Mouse (Mus musculus) lung, postnatal 0 days (tissue): ENCODE measurements at regions not wholly inside any gene's neighbourhood (a gene's known extent, or its start where the extent isn't known, plus 50 kb on each side); places are given as distances from the start of the nearest gene placed in this dataset.
A peak's percentile ranks its signal among the peaks of the same experiment; 100 is the strongest.

Experiments
- ATAC-seq: fragments of 200-750 bp; cut with Nextera tagmentation; 2 replicates; pipeline ENCODE4 v1.8.0; 2017; ENCODE audit warnings: moderate library complexity
- DNase-seq: peaks from one replicate; pipeline ENCODE4 v3.0.0-alpha.2; 2016; ENCODE audit warnings: low spot score
- H3K27ac ChIP-seq: fragments of 300-500 bp; sonication (generic); 2 replicates; pipeline ENCODE4 v1.5.1; 2014; ENCODE audit warnings: antibody characterized with exemption, mild to moderate bottlenecking, low read length, mixed read lengths
- H3K27me3 ChIP-seq: fragments of 300-500 bp; sonication (generic); replicated peaks from 2 replicates; pipeline ENCODE4 v1.6.1; 2014; ENCODE audit warnings: low read length, mixed read lengths; ENCODE audit not compliant: insufficient read depth
- H3K36me3 ChIP-seq: fragments of 300-500 bp; sonication (generic); 2 replicates; pipeline ENCODE4 v1.6.1; 2014; ENCODE audit warnings: low read length, mixed read lengths; ENCODE audit not compliant: insufficient read depth
- H3K4me1 ChIP-seq: fragments of 300-500 bp; sonication (generic); 2 replicates; pipeline ENCODE4 v1.6.1; 2014; ENCODE audit warnings: antibody characterized with exemption, low read depth, low read length, mixed read lengths; ENCODE audit not compliant: insufficient read depth
- H3K4me2 ChIP-seq: fragments of 300-500 bp; sonication (generic); replicated peaks from 2 replicates; pipeline ENCODE4 v1.6.1; 2014; ENCODE audit warnings: low read depth, mild to moderate bottlenecking, low read length, moderate library complexity, mixed read lengths
- H3K4me3 ChIP-seq: fragments of 300-500 bp; sonication (generic); 2 replicates; pipeline ENCODE4 v1.5.1; 2014; ENCODE audit warnings: low read depth, low read length
- H3K9ac ChIP-seq: fragments of 300-500 bp; sonication (generic); replicated peaks from 2 replicates; pipeline ENCODE4 v1.6.1; 2014; ENCODE audit warnings: low read depth, mild to moderate bottlenecking
- H3K9me3 ChIP-seq: fragments of 300-500 bp; sonication (generic); 2 replicates; pipeline ENCODE4 v1.6.1; 2016; ENCODE audit warnings: low read length, mixed read lengths
- CTCF ChIP-seq: IDR thresholded peaks from 2 replicates; pipeline ENCODE4 v1.5.1; 2016; ENCODE audit warnings: antibody characterized with exemption, mild to moderate bottlenecking
- EP300 ChIP-seq: IDR thresholded peaks from 2 replicates; pipeline ENCODE4 v1.6.1; 2016; ENCODE audit warnings: antibody characterized with exemption, mild to moderate bottlenecking, control low read depth
- WGBS: fragments of 180-500 bp; shearing (Covaris S2); extraction: QIAGEN DNeasy Blood & Tissue Kit; methylation state at CpG from one replicate; pipeline ENCODE4 v1.1.7; 2014; 5-methylcytosine and 5-hydroxymethylcytosine counted together

DNA sequence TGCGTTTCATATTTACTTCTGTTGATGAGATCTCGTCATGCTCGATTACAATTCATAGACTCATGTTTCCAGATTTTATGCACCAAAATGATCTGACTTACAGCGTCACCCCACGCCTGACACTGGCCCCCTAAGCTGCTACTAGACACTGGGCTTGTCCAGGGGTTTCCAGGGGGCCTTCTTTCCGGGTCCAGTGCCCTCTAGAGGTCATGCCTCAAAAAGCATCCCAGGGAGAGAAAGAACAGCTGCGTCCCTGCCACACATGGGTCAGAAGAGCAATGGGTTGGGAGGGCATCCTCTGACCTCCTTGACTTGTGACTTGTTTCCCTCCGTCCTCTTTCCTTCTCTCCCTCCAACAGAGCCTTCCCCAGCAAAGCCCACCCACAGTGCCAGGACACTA lies 109.2 kb upstream of the Csf3r start:
- DNase-seq: no peak
- 31% methylated on average over 8 of the region's 8 CpGs for WGBS

DNA sequence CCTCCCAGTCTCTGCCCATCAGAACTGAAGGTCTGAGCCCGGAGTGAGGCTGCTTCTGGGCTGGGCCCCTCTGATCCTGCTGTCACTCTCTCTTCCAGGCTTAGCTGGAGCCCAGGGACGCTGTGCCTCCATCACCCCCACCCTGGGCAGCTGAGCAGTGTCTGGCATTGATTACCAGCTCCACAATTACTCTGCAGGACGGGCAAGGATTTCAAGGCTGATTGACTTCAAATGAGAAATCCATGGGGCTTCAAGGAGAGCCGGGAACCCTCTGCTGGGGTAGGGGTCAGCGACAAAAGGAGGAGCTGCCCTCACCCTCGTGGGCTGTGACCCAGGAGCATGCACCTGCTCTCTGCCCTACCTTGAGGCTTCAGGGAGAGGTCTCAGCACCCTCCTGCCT lies 107.1 kb upstream of the Csf3r start:
- Histone ChIP-seq H3K9me3 (no peaks in the 10 kb centered on the region), H3K27me3 (peaks cover 3% of the 10 kb centered on the region; the same call in 1 of the 2 replicates), H3K4me3 (no peak overlapping the region), H3K4me2 (no peak overlapping the region), H3K27ac (no peak overlapping the region), H3K9ac (no peak overlapping the region), H3K36me3 (no peaks in the 10 kb centered on the region), H3K4me1 (no peaks in the 10 kb centered on the region)
- TF ChIP-seq EP300: no peak
- no peak for TF ChIP-seq CTCF
- 52% methylated on average over 6 of the region's 6 CpGs for WGBS
- DNase-seq (no peak), ATAC-seq (no peak)

More for the DNA sequence above, 109.2 kb upstream of the Csf3r start:
- Histone ChIP-seq H3K9ac (no peak overlapping the region), H3K27ac (no peak overlapping the region), H3K36me3 (no peaks in the 10 kb centered on the region), H3K9me3 (no peaks in the 10 kb centered on the region), H3K4me1 (no peaks in the 10 kb centered on the region), H3K4me2 (no peak overlapping the region), H3K4me3 (no peak overlapping the region), H3K27me3 (peaks cover 3% of the 10 kb centered on the region; the same call in 1 of the 2 replicates)
- ATAC-seq: no peak
- no peak for TF ChIP-seq EP300
- 0 out of 2 replicates have a peak, but pooled peaks have one; percentile 29 for TF ChIP-seq CTCF

DNA sequence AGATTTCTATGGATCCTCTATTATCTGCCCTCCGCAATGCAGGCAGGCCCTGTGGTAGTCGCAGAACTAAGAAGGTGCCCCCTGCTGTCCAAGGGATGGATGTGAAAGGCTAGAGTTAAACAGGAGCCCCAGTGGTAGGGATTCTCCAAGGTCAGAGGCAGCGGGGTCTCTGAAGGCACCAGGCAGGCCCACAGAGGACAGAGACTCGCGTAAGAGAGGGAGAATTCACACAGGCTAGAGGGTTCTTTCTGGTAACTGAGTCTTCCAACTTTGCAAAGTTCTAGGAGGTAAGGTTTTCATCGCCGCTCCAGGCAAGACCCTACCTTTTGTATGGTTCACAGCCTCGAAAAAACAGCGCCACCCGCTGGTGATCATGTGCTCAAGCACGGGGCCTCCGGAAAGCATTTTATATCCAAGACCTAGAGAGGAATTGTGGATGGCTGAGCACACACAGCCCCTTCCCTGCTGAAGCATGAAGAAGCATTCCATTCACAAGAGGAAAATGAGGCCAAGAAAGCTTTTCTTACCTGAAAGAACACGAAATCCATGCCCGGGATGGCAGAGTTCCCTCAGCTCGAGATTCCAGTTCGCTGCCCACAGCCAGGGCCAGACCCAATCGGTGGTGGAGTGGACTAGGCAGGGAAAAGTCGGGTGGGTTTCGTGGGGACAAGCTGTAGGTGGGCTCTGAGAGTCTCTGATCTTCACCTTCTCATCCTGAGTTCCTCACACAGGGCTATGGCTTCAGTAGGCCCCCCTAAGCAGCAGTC lies 102.6 kb upstream of the Csf3r start:
- no peak overlapping the region for H3K27ac ChIP-seq
- H3K4me1 ChIP-seq: no peaks in the 10 kb centered on the region
- no peak overlapping the region for H3K4me3 ChIP-seq
- no peak overlapping the region for H3K9ac ChIP-seq
- no peak for DNase-seq
- WGBS: 16% methylated on average over 19 of the region's 19 CpGs
- no peaks in the 10 kb centered on the region for H3K36me3 ChIP-seq
- no peak overlapping the region for H3K4me2 ChIP-seq
- H3K27me3 ChIP-seq: no peaks in the 10 kb centered on the region
- no peak for ATAC-seq
- TF ChIP-seq CTCF (peak; percentile 11), EP300 (no peak)
- no peaks in the 10 kb centered on the region for H3K9me3 ChIP-seq

DNA sequence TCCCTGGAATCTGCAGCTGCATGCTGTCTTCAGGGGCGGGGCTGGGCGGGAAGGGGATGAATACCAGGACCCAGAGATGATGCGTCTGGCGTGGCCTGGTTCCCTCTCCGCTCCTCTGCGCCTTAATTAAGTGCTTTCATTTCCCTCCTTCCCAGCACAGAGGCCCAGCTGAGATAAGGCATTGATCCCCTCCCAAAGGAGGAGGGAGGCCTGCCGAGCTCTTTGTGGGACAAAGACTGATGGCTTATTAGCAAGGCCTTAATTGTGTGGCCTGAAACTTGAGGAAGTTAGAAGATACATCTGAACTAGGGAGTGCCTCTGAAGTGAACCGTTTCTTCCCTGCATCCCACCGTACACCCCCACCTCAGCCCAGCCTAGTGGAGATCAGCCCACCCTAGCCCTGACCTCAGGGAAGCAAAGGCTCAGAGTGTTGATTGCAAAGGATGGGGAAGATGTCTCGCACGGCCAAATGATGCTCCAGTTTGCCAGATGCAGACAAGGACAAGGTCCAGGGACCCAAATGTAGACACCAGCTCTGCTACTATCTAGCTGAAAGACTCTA lies 102.0 kb upstream of the Csf3r start:
- Histone ChIP-seq H3K36me3 (no peaks in the 10 kb centered on the region), H3K9ac (no peak overlapping the region), H3K9me3 (no peaks in the 10 kb centered on the region), H3K4me3 (no peak overlapping the region), H3K27ac (no peak overlapping the region), H3K27me3 (no peaks in the 10 kb centered on the region), H3K4me1 (no peaks in the 10 kb centered on the region), H3K4me2 (no peak overlapping the region)
- TF ChIP-seq CTCF (no peak), EP300 (no peak)
- 15% methylated on average over 11 of the region's 11 CpGs for WGBS
- DNase-seq (no peak), ATAC-seq (no peak)

DNA sequence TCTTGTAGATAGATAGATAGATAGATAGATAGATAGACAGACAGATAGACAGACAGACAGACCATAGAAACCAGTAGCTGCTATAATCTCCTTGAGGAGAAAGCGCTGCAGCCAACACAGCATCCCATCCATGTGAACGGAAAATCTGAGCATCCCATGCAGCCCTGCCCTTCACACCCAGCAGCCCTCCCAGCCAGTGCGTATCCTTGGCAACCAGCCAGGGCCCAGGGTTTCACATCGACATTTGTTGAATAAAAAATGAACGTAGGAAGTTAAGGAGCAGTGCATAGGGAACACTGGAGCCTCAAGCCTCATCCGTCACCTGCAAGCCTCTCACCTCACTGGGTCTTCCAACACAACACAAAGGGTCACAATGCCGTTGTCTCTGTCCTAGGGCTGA lies 101.1 kb upstream of the Csf3r start:
- Histone ChIP-seq H3K36me3 (no peaks in the 10 kb centered on the region), H3K4me2 (no peak overlapping the region), H3K27me3 (no peaks in the 10 kb centered on the region), H3K4me3 (no peak overlapping the region), H3K27ac (no peak overlapping the region), H3K9ac (no peak overlapping the region), H3K4me1 (no peaks in the 10 kb centered on the region), H3K9me3 (no peaks in the 10 kb centered on the region)
- ATAC-seq (no peak), DNase-seq (no peak)
- no peak for TF ChIP-seq EP300
- TF ChIP-seq CTCF: no peak
- 38% methylated on average over 7 of the region's 7 CpGs for WGBS

DNA sequence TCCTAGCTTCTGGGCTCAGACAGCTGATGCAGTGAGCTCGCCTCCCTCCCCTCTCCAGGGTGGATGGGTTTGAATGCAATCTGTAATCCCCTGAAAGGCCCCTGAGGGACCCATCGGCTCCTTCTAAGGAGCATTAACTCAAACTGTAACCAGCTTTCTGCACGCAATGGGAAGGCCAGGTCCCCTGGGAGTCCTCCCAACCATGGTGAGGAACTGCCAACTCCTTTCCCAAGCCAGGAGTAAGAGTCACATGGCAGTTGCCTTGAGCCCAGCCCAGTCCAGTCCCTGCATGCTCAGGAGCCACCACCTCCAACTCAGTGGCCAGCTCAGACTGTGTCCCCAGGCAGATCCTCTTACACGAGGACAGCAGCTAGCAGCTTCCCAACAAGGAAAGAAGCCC lies 96.2 kb upstream of the Csf3r start:
- Histone ChIP-seq H3K27ac (no peak overlapping the region), H3K4me1 (no peaks in the 10 kb centered on the region), H3K27me3 (0 out of 2 replicates have a peak, but pooled peaks cover 5% of the 10 kb centered on the region), H3K4me2 (no peak overlapping the region), H3K9me3 (no peaks in the 10 kb centered on the region), H3K4me3 (no peak overlapping the region), H3K9ac (no peak overlapping the region), H3K36me3 (no peaks in the 10 kb centered on the region)
- no peak for TF ChIP-seq EP300
- TF ChIP-seq CTCF: no peak
- 55% methylated on average over 4 of the region's 4 CpGs for WGBS
- ATAC-seq (no peak), DNase-seq (no peak)
